Mouse (Mus musculus) hematopoietic stem cell, adult 5-6 weeks (primary cell): ENCODE results near the gene Ubtd2. TPM values are rescaled to one million over a fixed set of nuclear protein-coding genes. Genes with fewer than 3 reads are reported as not detected.
"Not testable (repeated sequence)": the region's sequence is repeated elsewhere in the genome, so short reads cannot be mapped to it uniquely, and the experiment has no call there.

ENCODE experiments used
- ATAC-seq, 2 experiments: fragments of 125-278 bp in 1 of 2; replicated peaks in 1 of 2; 2 replicates each; pipeline ENCODE4 v1.8.0; 2016 to 2017; ENCODE audit warnings: inconsistent platforms in 2 of 2, mild to moderate bottlenecking in 2 of 2, moderate number of reproducible peaks in 2 of 2, low read depth in 1 of 2, moderate TSS enrichment in 1 of 2; ENCODE audit not compliant: low FRiP score in 2 of 2, poor library complexity in 2 of 2, severe bottlenecking in 2 of 2, insufficient read depth in 1 of 2, low TSS enrichment in 1 of 2
- total RNA-seq: library from RNA; stranded (forward); fragments of 172-1452, 232-1000 nt; gene quantifications from 2 replicates; pipeline ENCODE4 v1.2.3, GENCODE M21; 2017

Ubtd2 gene
- total RNA-seq, 1 experiment from 2014 or later: 4.7 TPM

GRCm38 (mm10) chr11:32498757-32499535, 43.8 kb downstream of the Ubtd2 start:
- ATAC-seq: no peak

- no peak for ATAC-seq
Measured at GRCm38 (mm10) chr11:32499931-32500330, 44.8 kb downstream of the Ubtd2 start.

- no peak for ATAC-seq
Measured at GRCm38 (mm10) chr11:32503711-32504110, 48.5 kb downstream of the Ubtd2 start.

GRCm38 (mm10) chr11:32505091-32505739, 50.0 kb downstream of the Ubtd2 start:
- ATAC-seq: no peak

- no peak for ATAC-seq
Measured at GRCm38 (mm10) chr11:32510930-32511329, 55.8 kb downstream of the Ubtd2 start.

- not testable (repeated sequence) for ATAC-seq
Measured at GRCm38 (mm10) chr11:32514853-32515252, 59.7 kb downstream of the Ubtd2 start.

GRCm38 (mm10) chr11:32516091-32516490, 60.9 kb downstream of the Ubtd2 start:
- no peak for ATAC-seq

- ATAC-seq: no peak
Measured at GRCm38 (mm10) chr11:32516916-32517712, 61.9 kb downstream of the Ubtd2 start.

GRCm38 (mm10) chr11:32518770-32519169, 63.6 kb downstream of the Ubtd2 start:
- no peak for ATAC-seq

GRCm38 (mm10) chr11:32519354-32519753, 64.2 kb downstream of the Ubtd2 start:
- no peak for ATAC-seq

GRCm38 (mm10) chr11:32521246-32521645, 66.1 kb downstream of the Ubtd2 start:
- no peak for ATAC-seq

- ATAC-seq: no peak
Measured at GRCm38 (mm10) chr11:32524122-32524920, 69.2 kb downstream of the Ubtd2 start.

- no peak for ATAC-seq
Measured at GRCm38 (mm10) chr11:32527006-32527405, 71.8 kb downstream of the Ubtd2 start.

GRCm38 (mm10) chr11:32530151-32530550, 75.0 kb downstream of the Ubtd2 start:
- peak in 1 of 2 experiments; percentile 38; a peak in 1 of 4 replicates for ATAC-seq

- ATAC-seq: no peak
Measured at GRCm38 (mm10) chr11:32531871-32532764, 76.9 kb downstream of the Ubtd2 start, which contains the start of gene Efcab9. Gene Efcab9, minus strand, starts transcription at chr11:32532081.

GRCm38 (mm10) chr11:32532765-32533481, 77.8 kb downstream of the Ubtd2 start, which contains the start of gene Stk10:
Gene Stk10, plus strand, starts transcription at chr11:32533305.
- ATAC-seq: peak; percentile 55 to 82
